14 mouse cellular contexts compared by ENCODE assay signal in genomic region chr7:83653605-83654051, GRCm38 (mm10). TPM values are rescaled to one million over a fixed set of nuclear protein-coding genes. Genes with fewer than 3 reads are reported as not detected.
DNase-seq lines count a peak whose midpoint lies in the region; ATAC-seq lines count a peak whose summit lies in the region.
"Had no signal": no experiment of that assay in that cellular context is flagged by ENCODE, and none has a peak within 500 bp of the region (broad histone marks: within the 10 kb centered on the region; RNA-seq: fewer than 3 reads in every experiment).

No protein-coding gene starts in this region.

- H3K9me3 ChIP-seq in heart, embryonic 14.5 days (ENCODE audit: control insufficient read depth, low read length) = 0 out of 2 replicates have a peak, but pooled peaks cover 2% of the 10 kb centered on the region
- H3K9me3 ChIP-seq in intestine, embryonic 15.5 days = no peaks in the 10 kb centered on the region
- H3K9me3 ChIP-seq: G1E; hindbrain, embryonic 13.5 days had no signal

- no peak overlapping the region for H3K27ac ChIP-seq in heart, embryonic 14.5 days (replicated peaks in 1 of 2; ENCODE audit: control insufficient read depth in 1 of 2, insufficient read depth in 1 of 2, low read depth in 2 of 2, low read length in 2 of 2)
- no peak overlapping the region for H3K27ac ChIP-seq in intestine, embryonic 15.5 days
- H3K27ac ChIP-seq: hindbrain, embryonic 13.5 days; kidney, postnatal 0 days had no signal

- H3K36me3 ChIP-seq in heart, embryonic 14.5 days (ENCODE audit: control insufficient read depth, insufficient read depth, low read length) = no peaks in the 10 kb centered on the region
- H3K36me3 ChIP-seq in intestine, embryonic 15.5 days = no peaks in the 10 kb centered on the region
- H3K36me3 ChIP-seq: G1E; hindbrain, embryonic 13.5 days had no signal

- H3K27me3 ChIP-seq in heart, embryonic 14.5 days (ENCODE audit: control insufficient read depth, insufficient read depth, low read length) = no peaks in the 10 kb centered on the region
- H3K27me3 ChIP-seq in intestine, embryonic 15.5 days (replicated peaks) = no peaks in the 10 kb centered on the region
- H3K27me3 ChIP-seq: hindbrain, embryonic 13.5 days had no signal

- no peak for ATAC-seq in heart, embryonic 14.5 days (ENCODE audit: insufficient number of reproducible peaks, insufficient read depth, low FRiP score, low read depth)
- ATAC-seq in intestine, embryonic 15.5 days = peak; percentile 45; the same call in 1 of the 2 replicates
- peak; percentile 37 for ATAC-seq in megakaryocyte, adult 5-6 weeks (ENCODE audit: poor library complexity, severe bottlenecking)
- ATAC-seq: midbrain, embryonic 16.5 days had no signal

- intact Hi-C loops in heart, postnatal 36 days (cut with DNase I) = loop anchor here (2.0 kb wide), 1 partner anchor 21 kb away; no protein-coding TSS in a partner anchor

- no peak overlapping the region for H3K4me3 ChIP-seq in heart, embryonic 14.5 days (ENCODE audit: control insufficient read depth in 1 of 2, insufficient read depth in 1 of 2, low read depth in 1 of 2, low read length in 2 of 2)
- H3K4me3 ChIP-seq in intestine, embryonic 15.5 days (replicated peaks) = no peak overlapping the region
- H3K4me3 ChIP-seq: hindbrain, embryonic 13.5 days had no signal

- H3K9ac ChIP-seq in heart, embryonic 14.5 days (ENCODE audit: low read length) = no peak overlapping the region
- H3K9ac ChIP-seq in intestine, embryonic 15.5 days = no peak overlapping the region
- H3K9ac ChIP-seq: hindbrain, embryonic 13.5 days had no signal

- WGBS in heart, embryonic 14.5 days = 71% methylated on average over 2 of the region's 2 CpGs
- WGBS in intestine, embryonic 15.5 days = 87% methylated on average over 2 of the region's 2 CpGs

- DNase-seq in heart, postnatal 36 days = no peak
- DNase-seq in 416B (ENCODE audit: low read depth) = peak; percentile 75
- DNase-seq in cerebellum, adult 9-11 months = no peak
- DNase-seq in spleen, postnatal 36 days (ENCODE audit: low spot score in 2 of 2) = no peak
- no peak for DNase-seq in urinary bladder, postnatal 25 days (ENCODE audit: low spot score)
- DNase-seq: cerebellum, postnatal 14 days; layer of hippocampus, adult 9-11 months had no signal

- 0 out of 2 replicates have a peak overlapping the region, but pooled peaks have one; percentile 22 for H3K4me2 ChIP-seq in heart, embryonic 14.5 days (ENCODE audit: low read length)
- H3K4me2 ChIP-seq in intestine, embryonic 15.5 days (replicated peaks) = no peak overlapping the region
- H3K4me2 ChIP-seq: hindbrain, embryonic 13.5 days had no signal

- H3K4me1 ChIP-seq in heart, embryonic 14.5 days (ENCODE audit: control insufficient read depth in 2 of 2, insufficient read depth in 2 of 2, low read length in 2 of 2) = no peaks in the 10 kb centered on the region
- H3K4me1 ChIP-seq in intestine, embryonic 15.5 days (replicated peaks) = peaks cover 3% of the 10 kb centered on the region; the same call in 1 of the 2 replicates
- H3K4me1 ChIP-seq: hindbrain, embryonic 13.5 days had no signal

RNA-seq across cellular contexts. Expression of gene Stard5, which starts 21.9 kb away (rescaled TPM):
- 30.9 and 33.0 TPM in 2 replicates for polyA plus RNA-seq in heart, embryonic 14.5 days (2014; fragmentation: Nextera tagmentation; extraction: Ambion mirVana)
- 10 to 100 TPM; 10.9 to 11.7 TPM for total RNA-seq in heart, postnatal 36 days (2021)
- polyA plus RNA-seq in intestine, embryonic 15.5 days (2015; fragmentation: Nextera tagmentation; extraction: Ambion mirVana) = 50.5 and 52.3 TPM in 2 replicates
- 14.5 and 16.4 TPM in 2 replicates for total RNA-seq in megakaryocyte, adult 5-6 weeks (2015)
- total RNA-seq in megakaryocyte, adult 5-6 weeks (2017) = 15.0 and 17.3 TPM in 2 replicates
